Mouse (Mus musculus) liver, embryonic 11.5 days (tissue): ENCODE results near the gene Vmn2r89. TPM values are rescaled to one million over a fixed set of nuclear protein-coding genes. Genes with fewer than 3 reads are reported as not detected.

Experiments used
- ATAC-seq: fragments of 200-750 bp; cut with Nextera tagmentation; replicated peaks from 2 replicates; pipeline ENCODE4 v1.8.0; 2017; ENCODE audit warnings: moderate number of reproducible peaks, mild to moderate bottlenecking, moderate TSS enrichment, moderate library complexity; ENCODE audit not compliant: low FRiP score
- DNase-seq: peaks from one replicate; pipeline ENCODE4 v3.0.0-alpha.2; 2017; ENCODE audit warnings: low spot score
- H3K27ac ChIP-seq: fragments of 300-500 bp; sonication (generic); 2 replicates; pipeline ENCODE4 v1.5.1; 2014; ENCODE audit warnings: mild to moderate bottlenecking, low read depth, low read length, control low read depth
- H3K27me3 ChIP-seq: fragments of 300-500 bp; sonication (generic); replicated peaks from 2 replicates; pipeline ENCODE4 v1.6.1; 2014; ENCODE audit warnings: low read length, mixed read lengths; ENCODE audit not compliant: control insufficient read depth, insufficient read depth
- H3K36me3 ChIP-seq: fragments of 300-500 bp; sonication (generic); 2 replicates; pipeline ENCODE4 v1.6.1; 2014; ENCODE audit warnings: mild to moderate bottlenecking, low read length, moderate library complexity, mixed read lengths; ENCODE audit not compliant: control insufficient read depth, insufficient read depth
- H3K4me1 ChIP-seq: fragments of 300-500 bp; sonication (generic); replicated peaks from 2 replicates; pipeline ENCODE4 v1.6.1; 2014; ENCODE audit warnings: low read length, mixed read lengths; ENCODE audit not compliant: control insufficient read depth, insufficient read depth
- H3K4me2 ChIP-seq: fragments of 300-500 bp; sonication (generic); 2 replicates; pipeline ENCODE4 v1.6.1; 2014; ENCODE audit warnings: mild to moderate bottlenecking, control low read depth, moderate library complexity
- H3K4me3 ChIP-seq: fragments of 300-500 bp; sonication (generic); 2 replicates; pipeline ENCODE4 v1.5.1; 2014; ENCODE audit warnings: low read depth, low read length, control low read depth
- H3K9ac ChIP-seq: fragments of 300-500 bp; sonication (generic); 2 replicates; pipeline ENCODE4 v1.6.1; 2014; ENCODE audit warnings: low read depth, low read length, control low read depth
- H3K9me3 ChIP-seq: fragments of 300-500 bp; sonication (generic); 2 replicates; pipeline ENCODE4 v1.6.1; 2016; ENCODE audit warnings: low read length, inconsistent platforms, mixed read lengths; ENCODE audit not compliant: control insufficient read depth
- WGBS: fragments of 180-500 bp; shearing (Covaris S2); extraction: QIAGEN DNeasy Blood & Tissue Kit; methylation state at CpG from one replicate; pipeline ENCODE4 v1.1.7; 2014; 5-methylcytosine and 5-hydroxymethylcytosine counted together
- polyA plus RNA-seq: library from polyadenylated mRNA; unstranded; fragments of >200 nt; fragmentation: Nextera tagmentation; extraction: Ambion mirVana; gene quantifications from 2 replicates; pipeline ENCODE4 v1.2.1, GENCODE M21; 2014

Gene Vmn2r89
- polyA plus RNA-seq, 1 experiment from 2014 or later: not detected

- Histone ChIP-seq H3K27me3 (no peaks in the 10 kb centered on the region), H3K36me3 (no peaks in the 10 kb centered on the region), H3K4me3 (no peak overlapping the region), H3K9ac (no peak overlapping the region), H3K9me3 (no peaks in the 10 kb centered on the region), H3K4me2 (no peak overlapping the region), H3K27ac (no peak overlapping the region), H3K4me1 (no peaks in the 10 kb centered on the region)
- ATAC-seq (no peak), DNase-seq (no peak)
- 88% methylated on average over 8 of the region's 8 CpGs for WGBS
These were observed 55.8 kb downstream of the Vmn2r89 start for GRCm38 (mm10) chr14:51507416-51507815.

Other genes with a start within 250 kb of the Vmn2r89 start
- not detected in 2 replicates for gene Ear14, start 248.5 kb upstream of the Vmn2r89 start, polyA plus RNA-seq
- not detected in 2 replicates for gene Rnase2a, start 195.7 kb upstream of the Vmn2r89 start, polyA plus RNA-seq
- not detected in 2 replicates for gene Gm7247, start 90.1 kb upstream of the Vmn2r89 start, polyA plus RNA-seq
- not detected in 2 replicates for gene Vmn2r88, start 41.0 kb upstream of the Vmn2r89 start, polyA plus RNA-seq
- 0.21 TPM in 1 of 2 replicates, not detected in the other for gene Gm5622, start 100.9 kb downstream of the Vmn2r89 start, polyA plus RNA-seq
- not detected in 2 replicates for gene Gm17175, start 122.2 kb downstream of the Vmn2r89 start, polyA plus RNA-seq
- not detected in 2 replicates for gene Gm17174, start 140.3 kb downstream of the Vmn2r89 start, polyA plus RNA-seq
- gene Gm17078, start 159.5 kb downstream of the Vmn2r89 start, polyA plus RNA-seq: not detected in 2 replicates
- gene Gm4181, start 183.8 kb downstream of the Vmn2r89 start, polyA plus RNA-seq: not detected in 2 replicates
- not detected in 2 replicates for gene Gm17079, start 243.6 kb downstream of the Vmn2r89 start, polyA plus RNA-seq